Mouse (Mus musculus) liver, adult 2 months (tissue): Measurements from ENCODE around the gene Mxra7.

Experiments
- CTCF ChIP-seq: fragments of 200-500 bp; IDR thresholded peaks from 2 replicates; pipeline ENCODE4 v1.5.1; 2011; ENCODE audit warnings: low read depth, low read length, control low read depth
- POLR2A ChIP-seq: fragments of 200-500 bp; IDR thresholded peaks from 2 replicates; pipeline ENCODE4 v1.6.1; 2011; ENCODE audit warnings: low read length, control low read depth; ENCODE audit not compliant: insufficient read depth; ENCODE audit errors: extremely low read depth

GRCm38 (mm10) chr11:116807526-116807925 is 20.3 kb downstream of the Mxra7 start:
- no peak for TF ChIP-seq POLR2A
- TF ChIP-seq CTCF: no peak
